Mouse (Mus musculus): Measurements from ENCODE around the gene Rab3il1.
"Not testable (repeated sequence)": the region's sequence is repeated elsewhere in the genome, so short reads cannot be mapped to it uniquely, and the experiment has no call there.

Gene Rab3il1

DNA sequence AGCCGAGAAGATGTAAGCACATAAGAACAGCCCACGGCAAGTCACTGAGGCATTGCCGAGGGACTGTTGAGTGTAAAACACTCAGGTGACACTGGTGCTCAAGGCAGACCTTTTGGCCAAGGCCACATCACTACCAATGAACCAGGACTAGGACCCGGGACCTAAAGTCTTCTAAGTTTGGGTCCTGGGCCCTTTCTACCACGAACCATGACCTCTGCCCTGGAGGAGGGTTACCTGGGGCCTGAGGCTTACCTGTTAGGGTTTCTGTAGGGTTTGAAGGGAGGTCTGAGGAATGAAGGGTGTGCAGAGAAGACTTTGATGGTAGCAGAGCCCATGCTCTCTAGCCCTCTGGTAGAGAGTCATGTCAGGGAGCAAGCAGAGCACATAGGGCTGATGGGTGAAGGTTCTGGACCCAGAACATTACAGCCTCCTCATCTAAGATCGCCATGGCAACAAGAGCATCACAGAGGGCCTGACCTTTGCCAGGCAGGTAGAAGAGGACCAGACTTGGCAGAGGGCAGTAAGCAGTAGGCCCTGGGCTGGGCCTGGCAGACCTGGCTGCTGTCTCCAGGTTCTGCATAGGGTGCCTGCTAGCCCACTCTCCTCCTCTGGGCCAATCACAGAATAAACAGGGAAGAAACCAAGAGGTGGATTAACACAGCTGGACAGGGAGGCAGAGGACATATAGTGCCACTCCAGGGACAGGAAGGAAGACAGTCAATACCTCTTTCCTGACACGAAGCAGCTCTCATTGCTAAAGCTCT, at the start of gene Rab3il1, which contains the start of gene Best1:
Rab3il1 (plus strand) TSS at position 464 of the 764 bp plus-strand sequence.
Best1 (minus strand) TSS at position 428 of the 764 bp plus-strand sequence.
- DNase-seq: no peak

DNA sequence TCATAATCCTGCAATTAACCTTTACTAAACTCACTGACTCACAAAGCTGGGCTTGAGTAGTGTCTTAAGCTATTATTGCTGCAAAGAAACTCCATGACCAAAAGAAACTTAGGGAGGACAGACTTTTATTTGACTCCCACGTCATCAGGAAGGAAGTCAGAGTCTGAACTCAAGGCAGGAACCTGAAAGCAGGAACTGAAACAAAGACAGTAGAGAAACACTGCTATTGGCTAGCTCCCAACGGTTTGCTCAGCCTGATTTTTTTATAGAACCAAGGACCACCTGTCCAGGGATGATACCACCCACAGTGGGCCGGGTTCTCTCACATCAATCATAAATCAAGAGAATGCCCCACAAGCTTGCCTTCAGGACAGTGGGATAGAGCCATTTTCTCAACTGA, 49.1 kb upstream of the Rab3il1 start:
- DNase-seq: no peak

DNA sequence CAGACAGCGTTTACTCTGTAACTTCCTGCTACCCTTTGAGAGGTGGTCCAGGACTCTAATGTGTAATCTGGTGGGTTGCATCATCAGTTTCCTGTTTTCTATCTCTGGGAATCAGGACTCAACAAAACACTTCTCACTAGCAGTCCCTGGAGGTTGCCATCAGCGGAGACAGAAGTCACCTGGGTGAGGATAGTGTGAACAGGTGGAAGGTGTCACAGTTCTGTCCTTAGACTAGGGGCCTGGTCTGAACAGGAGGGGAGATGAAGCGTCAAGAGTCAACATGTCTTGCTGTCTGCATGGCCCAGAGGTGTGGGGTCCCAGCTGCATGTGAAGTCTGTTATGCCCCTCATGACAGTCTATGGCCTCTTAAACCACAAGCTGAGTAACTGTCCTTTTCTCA, 48.6 kb upstream of the Rab3il1 start:
- DNase-seq: no peak

DNA sequence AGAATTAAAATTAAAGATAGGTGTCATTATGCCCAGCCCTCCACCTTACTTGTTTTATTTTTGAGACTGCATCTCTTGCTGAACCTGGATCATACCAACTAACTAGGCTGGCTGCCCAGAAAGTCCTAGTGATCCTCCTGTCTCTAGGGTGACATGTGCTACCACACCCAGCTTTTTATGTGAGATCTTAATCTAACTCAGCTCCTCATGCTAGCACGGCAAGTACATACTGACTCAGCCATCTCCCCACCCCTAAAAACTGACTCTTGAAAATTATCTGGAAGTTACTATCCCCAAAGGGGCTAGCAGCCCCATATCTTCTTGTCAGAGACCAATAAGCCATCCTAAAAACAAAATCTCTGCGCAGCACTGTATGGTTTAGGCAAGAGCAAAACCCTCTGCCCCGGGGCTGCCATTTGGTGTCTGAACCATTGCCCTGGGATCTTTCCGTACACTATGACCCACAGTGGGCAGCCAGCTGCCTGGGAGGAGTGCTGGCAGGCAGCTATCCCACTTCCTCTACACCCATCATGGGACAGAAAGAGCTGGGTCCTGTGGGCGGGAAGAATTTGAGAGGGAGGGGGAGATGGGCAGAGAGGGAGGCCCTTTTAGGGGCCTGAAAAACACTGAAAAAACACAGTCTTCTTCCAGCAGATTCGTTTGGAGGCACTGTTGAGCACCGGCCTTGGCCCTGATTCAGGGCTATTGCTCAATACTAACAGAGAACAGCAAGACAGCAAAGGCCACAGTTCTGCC, 47.2 kb upstream of the Rab3il1 start:
- no peak for DNase-seq

- DNase-seq: no peak
These were observed 46.7 kb upstream of the Rab3il1 start for GRCm38 (mm10) chr19:9954811-9955202.

DNA sequence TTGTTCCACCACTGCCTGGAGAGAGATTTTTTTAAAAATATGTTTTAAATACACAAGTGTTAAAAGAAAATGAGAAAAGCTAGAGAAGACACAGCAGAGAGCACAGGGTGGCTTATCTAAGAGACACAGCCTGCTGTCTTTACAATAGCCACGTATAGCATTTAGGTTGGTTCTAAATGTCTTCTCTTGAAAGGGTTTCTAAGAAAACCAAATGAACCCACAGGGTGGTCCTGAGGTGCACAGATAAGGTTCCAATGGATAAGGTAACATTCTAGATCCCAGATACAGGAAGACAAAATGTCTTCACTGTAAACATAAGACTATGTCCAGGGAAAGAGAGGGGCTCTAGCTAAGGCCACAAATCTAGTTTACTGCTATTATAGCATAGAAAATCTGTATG, 46.0 kb upstream of the Rab3il1 start:
- DNase-seq: no peak

DNA sequence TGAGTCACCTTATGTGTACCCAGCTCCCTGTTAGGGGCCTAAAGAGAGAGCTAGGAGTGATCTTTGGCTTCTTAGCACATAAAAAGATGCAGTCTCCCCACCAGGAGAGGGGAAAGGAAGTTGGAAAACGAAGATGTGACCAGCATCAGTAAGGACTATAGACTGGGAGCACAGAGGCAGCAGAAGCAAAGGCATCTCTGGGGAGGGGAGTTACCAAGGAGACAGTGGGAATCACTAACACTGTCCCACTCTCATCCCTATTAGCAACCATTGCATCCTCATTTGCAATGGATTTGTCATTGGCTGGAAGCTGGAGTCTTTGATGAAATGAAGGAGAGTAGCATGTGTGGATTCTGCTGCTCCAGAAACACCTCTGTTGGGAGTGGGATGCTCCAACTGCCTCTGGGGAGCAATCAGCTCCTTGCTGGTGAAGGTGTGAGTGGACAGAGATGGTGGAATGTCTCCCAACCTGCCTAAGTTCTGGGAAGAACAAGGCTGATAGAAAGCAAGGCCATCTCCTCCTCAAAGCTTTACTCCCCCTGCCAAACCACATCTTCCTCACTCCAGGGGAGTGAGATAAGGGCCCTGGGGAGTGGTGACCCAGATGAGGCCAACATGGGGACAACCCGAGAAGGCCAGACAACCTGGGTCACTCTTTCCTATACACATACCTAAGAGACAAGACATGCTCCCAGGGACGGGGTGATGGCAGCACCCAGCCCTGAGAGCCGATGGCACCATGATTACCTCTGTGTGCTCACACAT, 44.7 kb upstream of the Rab3il1 start:
- DNase-seq: no peak

- no peak for DNase-seq
These were observed 43.5 kb upstream of the Rab3il1 start for GRCm38 (mm10) chr19:9957965-9958364.

DNA sequence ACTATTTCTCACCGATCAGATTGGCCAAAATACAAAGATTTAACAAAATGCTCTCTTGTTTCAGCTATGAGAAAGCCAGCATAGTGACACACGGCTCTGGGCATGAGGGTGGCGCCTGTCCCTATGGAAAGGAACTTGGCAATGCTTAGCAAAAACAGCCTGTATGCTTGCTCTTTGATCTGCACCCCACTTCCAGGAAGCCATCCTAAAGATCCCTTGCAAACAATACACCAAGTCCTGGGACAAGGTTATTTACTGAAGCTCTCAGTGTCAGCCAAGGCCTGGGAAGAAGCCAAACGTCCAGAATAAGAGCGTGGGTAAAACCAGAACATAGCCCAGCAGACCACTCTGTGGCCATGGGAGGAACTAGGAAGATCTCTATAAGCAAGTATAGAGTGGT, 40.7 kb upstream of the Rab3il1 start:
- no peak for DNase-seq

GRCm38 (mm10) chr19:9964205-9964916, 37.1 kb upstream of the Rab3il1 start:
- no peak for DNase-seq

- DNase-seq: no peak
These were observed 35.2 kb upstream of the Rab3il1 start for GRCm38 (mm10) chr19:9966096-9966867.

DNA sequence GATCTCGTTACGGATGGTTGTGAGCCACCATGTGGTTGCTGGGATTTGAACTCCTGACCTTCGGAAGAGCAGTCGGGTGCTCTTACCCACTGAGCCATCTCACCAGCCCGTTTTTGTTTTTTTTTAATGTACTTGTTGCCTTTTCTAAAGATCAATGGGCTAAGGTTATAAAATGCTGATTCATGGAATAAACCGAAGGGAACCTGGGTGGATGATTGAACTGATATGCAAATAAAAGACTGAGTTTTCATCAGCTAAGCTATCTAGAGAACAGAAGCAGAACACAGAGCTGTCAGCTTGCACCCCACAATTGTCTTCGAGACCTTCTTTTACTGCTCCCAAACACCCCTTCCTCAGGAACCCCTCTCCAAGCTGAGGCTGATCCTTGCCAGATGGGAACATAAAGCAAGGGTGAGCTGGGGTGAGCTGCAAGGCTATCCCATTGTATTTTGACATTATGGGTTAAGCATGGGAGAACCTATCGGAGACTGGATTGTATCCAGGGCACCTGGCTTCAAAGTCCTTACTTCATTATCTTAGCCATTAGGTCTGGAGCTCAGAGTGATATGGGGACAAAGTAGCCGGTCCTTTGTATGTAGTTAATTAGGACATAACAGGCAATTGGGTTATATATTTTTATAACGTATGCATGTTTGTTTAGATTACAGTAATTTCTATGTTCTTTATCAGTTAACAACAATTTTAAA, 33.2 kb upstream of the Rab3il1 start:
- no peak for DNase-seq

DNA sequence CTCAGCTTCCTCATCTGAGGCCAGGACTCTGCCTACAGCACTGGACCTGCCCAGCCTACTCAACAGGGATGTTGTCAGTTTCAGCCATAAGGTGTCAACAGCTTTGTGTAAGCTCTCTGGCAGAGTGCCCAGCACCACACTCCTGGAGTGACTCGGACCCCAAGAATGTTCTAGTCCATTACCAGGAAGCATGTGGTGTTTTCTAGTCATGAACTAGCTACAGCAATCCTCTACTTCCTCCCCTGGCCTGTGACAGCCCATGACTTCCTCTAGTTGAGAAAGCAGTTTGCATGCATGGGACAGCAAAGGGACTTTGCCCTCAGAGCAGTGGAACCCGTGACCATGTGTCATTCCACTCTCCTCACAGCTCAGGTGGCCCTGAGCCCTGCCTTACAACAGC, 26.6 kb upstream of the Rab3il1 start:
- not testable (repeated sequence) for DNase-seq

DNA sequence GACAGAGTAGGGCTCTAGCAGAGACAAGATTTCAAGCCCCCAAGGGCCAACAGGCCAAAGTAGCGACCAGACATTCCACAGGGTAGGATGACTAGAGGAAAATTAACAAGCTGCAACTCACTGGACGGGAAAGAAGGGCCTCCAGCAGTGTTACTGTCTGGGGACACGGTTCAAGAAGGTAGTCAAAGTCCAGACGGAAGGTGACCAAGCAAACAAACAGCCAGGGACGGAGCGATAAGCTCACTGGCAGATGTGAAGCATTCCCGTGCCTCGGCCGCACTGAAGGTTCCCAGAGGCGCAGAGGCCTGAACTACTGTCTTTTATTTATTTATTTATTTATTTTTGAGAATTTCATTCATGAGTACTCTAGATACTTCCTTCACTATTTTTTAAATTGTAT, 24.4 kb upstream of the Rab3il1 start:
- DNase-seq: no peak

DNA sequence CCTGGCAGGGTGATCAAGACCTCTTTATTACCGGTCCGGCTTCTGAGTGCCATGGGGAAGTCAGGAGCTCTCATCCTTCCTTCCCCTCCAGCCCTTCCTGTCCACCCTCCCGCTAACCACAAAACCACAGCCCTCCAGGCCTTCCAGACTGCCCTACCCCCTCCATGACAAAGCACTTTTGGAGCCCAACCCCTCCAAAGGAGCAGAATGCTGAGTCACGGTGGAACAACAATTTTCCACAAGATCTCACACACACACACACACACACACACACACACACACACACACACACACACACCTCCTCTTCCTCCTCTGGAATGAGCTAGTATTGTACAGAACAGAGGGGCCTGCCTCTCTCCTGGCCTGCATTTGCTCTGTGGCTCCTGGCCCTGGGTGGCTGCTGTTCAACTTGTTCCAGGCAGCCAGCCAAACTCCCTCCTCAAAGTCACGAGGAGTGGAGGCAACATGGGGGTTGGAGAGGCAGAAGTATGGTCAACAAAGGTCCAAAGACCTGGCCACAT, 23.0 kb upstream of the Rab3il1 start:
- DNase-seq: peak; percentile 64

GRCm38 (mm10) chr19:9979156-9979555, 22.3 kb upstream of the Rab3il1 start:
- no peak for DNase-seq

- DNase-seq: no peak
These were observed 21.2 kb upstream of the Rab3il1 start, which contains the start of gene Fth1 for GRCm38 (mm10) chr19:9980258-9980657. Fth1 (plus strand) TSS chr19:9980598.

- DNase-seq: no peak
These were observed 19.8 kb upstream of the Rab3il1 start for GRCm38 (mm10) chr19:9981621-9982020.

DNA sequence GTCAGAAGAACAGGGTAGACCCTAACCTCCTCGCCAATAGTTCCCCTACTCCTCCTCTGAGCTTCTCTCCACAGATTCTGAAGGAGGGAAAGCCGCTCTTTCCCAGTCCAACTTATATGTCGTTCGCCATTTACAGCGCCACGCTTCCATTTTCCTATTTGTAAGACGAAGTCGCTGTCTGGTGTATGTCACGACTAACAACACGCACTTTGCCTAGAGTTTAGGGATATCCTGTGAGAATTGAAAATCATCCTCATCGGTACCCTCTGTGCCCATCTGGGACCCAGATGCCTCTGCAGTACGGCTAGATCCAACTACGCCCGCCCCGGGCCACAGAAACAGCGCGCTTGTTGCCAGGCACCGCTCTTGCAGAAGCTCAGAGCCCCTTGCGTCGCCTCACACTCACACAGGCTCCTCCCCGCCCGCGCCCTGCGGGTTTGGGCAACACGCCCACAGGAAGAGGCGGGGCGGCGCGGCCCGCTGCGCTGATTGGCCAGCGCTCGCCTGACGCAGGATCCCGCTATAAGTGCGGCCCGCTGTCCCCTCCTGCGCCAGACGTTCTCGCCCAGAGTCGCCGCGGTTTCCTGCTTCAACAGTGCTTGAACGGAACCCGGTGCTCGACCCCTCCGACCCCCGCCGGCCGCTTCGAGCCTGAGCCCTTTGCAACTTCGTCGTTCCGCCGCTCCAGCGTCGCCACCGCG, 19.2 kb upstream of the Rab3il1 start:
- DNase-seq: peak; percentile 96

DNA sequence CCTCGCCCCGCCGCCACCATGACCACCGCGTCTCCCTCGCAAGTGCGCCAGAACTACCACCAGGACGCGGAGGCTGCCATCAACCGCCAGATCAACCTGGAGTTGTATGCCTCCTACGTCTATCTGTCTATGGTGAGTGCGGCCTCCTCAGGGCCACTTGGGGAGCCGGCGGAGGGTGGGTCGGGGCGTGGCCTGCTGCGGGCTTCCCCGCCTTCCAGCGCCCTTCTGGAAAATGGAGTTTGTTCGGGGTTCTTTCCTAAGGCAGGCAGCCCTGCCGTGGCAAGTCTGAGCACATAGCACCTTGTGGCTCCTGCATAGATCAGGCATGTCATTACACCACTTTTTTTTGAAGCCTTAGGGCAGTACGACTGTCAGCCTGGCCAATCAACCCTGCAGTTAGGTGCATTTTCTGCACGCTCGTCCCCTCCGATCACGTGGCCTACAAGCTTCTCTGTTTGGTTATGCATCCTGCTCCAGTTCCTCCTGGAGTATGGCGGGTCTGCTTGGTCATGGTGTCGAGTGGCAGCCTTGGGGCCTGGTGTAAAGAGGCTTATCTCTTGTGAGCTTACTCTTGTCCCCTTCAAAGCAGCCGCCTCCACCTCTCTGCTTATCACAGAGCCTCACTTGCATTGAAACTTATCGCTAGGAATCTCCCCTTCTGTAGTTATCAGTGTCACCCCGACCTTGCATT, 18.5 kb upstream of the Rab3il1 start:
- DNase-seq: no peak

Measured in right cerebral cortex, postnatal 4 days (tissue).